Mouse (Mus musculus) stomach, postnatal 0 days (tissue): ENCODE data around the gene Ssc4d.

Experiments used
- CTCF ChIP-seq: IDR thresholded peaks from 2 replicates; pipeline ENCODE4 v1.5.1; 2016; ENCODE audit warnings: antibody characterized with exemption, low read depth, mild to moderate bottlenecking, moderate library complexity
- EP300 ChIP-seq: optimal IDR thresholded peaks from 2 replicates; pipeline ENCODE3; 2016; ENCODE audit warnings: antibody characterized with exemption

DNA sequence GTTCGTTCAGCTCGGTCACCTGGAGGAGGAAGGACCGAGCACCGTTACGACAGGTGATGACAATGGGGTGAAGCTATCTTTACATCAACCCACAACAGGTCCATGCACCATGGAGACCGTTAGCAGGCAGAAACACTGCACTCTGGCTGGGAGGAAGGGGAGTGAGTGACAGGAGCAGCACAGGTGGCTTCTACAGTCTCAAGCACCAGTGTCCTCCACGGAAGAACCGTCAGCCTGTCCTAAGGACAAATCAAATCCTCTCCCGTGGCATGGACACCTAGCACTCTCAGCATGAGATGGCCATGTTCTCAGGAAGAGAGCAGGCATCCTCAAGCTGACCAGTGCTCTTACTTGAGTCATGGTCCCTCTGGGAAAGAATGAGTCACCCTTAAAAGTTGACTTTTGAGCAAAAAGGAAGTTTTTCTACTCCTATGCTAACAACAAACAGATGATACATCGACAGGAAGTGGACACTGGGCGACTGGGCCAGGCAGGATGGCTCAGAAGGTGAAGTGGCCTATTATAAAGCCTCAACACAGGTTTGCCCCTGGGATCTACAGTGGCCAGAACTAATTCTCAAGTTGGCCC lies 62.6 kb downstream of the Ssc4d start:
- TF ChIP-seq EP300 (no peak), CTCF (no peak)
